Mouse (Mus musculus) embryonic facial prominence, embryonic 14.5 days (tissue): ENCODE data around the gene Fem1a. TPM values are rescaled to one million over a fixed set of nuclear protein-coding genes. Genes with fewer than 3 reads are reported as not detected.
A peak's percentile ranks its signal among the peaks of the same experiment; 100 is the strongest.

ENCODE experiments used
- ATAC-seq: fragments of 200-750 bp; cut with Nextera tagmentation; 2 replicates; pipeline ENCODE4 v1.8.0; 2017; ENCODE audit warnings: low read depth, moderate number of reproducible peaks, moderate TSS enrichment
- DNase-seq: peaks from one replicate; pipeline ENCODE4 v3.0.0-alpha.2; 2015; ENCODE audit warnings: low spot score
- H3K27ac ChIP-seq: fragments of 300-500 bp; sonication (generic); replicated peaks from 2 replicates; pipeline ENCODE4 v1.5.1; 2014; ENCODE audit warnings: low read depth, mild to moderate bottlenecking, low read length, moderate library complexity
- H3K27me3 ChIP-seq: fragments of 300-500 bp; sonication (generic); replicated peaks from 2 replicates; pipeline ENCODE4 v1.6.1; 2014; ENCODE audit warnings: low read length; ENCODE audit not compliant: control insufficient read depth, insufficient read depth
- H3K36me3 ChIP-seq: fragments of 300-500 bp; sonication (generic); 2 replicates; pipeline ENCODE4 v1.6.1; 2014; ENCODE audit warnings: low read length, mixed read lengths; ENCODE audit not compliant: control insufficient read depth, insufficient read depth
- H3K4me1 ChIP-seq: fragments of 300-500 bp; sonication (generic); 2 replicates; pipeline ENCODE4 v1.6.1; 2014; ENCODE audit warnings: antibody characterized with exemption, low read length; ENCODE audit not compliant: control insufficient read depth, insufficient read depth
- H3K4me2 ChIP-seq: fragments of 300-500 bp; sonication (generic); 2 replicates; pipeline ENCODE4 v1.6.1; 2014; ENCODE audit warnings: low read depth, mild to moderate bottlenecking, low read length, moderate library complexity, mixed read lengths
- H3K4me3 ChIP-seq: fragments of 300-500 bp; sonication (generic); 2 replicates; pipeline ENCODE4 v1.5.1; 2014; ENCODE audit warnings: low read depth, mild to moderate bottlenecking, low read length
- H3K9ac ChIP-seq: fragments of 300-500 bp; sonication (generic); 2 replicates; pipeline ENCODE4 v1.6.1; 2014; ENCODE audit warnings: low read depth, mild to moderate bottlenecking, low read length, moderate library complexity, mixed read lengths
- H3K9me3 ChIP-seq: fragments of 300-500 bp; sonication (generic); 2 replicates; pipeline ENCODE4 v1.6.1; 2016; ENCODE audit warnings: low read length; ENCODE audit not compliant: control insufficient read depth
- WGBS: fragments of 180-500 bp; shearing (Covaris S2); extraction: QIAGEN DNeasy Blood & Tissue Kit; methylation state at CpG from one replicate; pipeline ENCODE4 v1.1.7; 2014; 5-methylcytosine and 5-hydroxymethylcytosine counted together
- polyA plus RNA-seq: library from polyadenylated mRNA; unstranded; fragments of >200 nt; fragmentation: Nextera tagmentation; extraction: Ambion mirVana; gene quantifications from 2 replicates; pipeline ENCODE4 v1.2.1, GENCODE M21; 2014

The Fem1a gene
- polyA plus RNA-seq, 1 experiment from 2014 or later: 20.5 TPM

- Histone ChIP-seq H3K4me1 (0 out of 2 replicates have a peak, but pooled peaks cover 5% of the 10 kb centered on the region), H3K27ac (peak overlapping the region; percentile 91), H3K27me3 (no peaks in the 10 kb centered on the region), H3K9ac (peak overlapping the region; percentile 74; the same call in 1 of the 2 replicates), H3K9me3 (no peaks in the 10 kb centered on the region), H3K4me2 (peak overlapping the region; percentile 73), H3K36me3 (peaks cover 42% of the 10 kb centered on the region), H3K4me3 (peak overlapping the region; percentile 52; the same call in 1 of the 2 replicates)
- WGBS: 47% methylated on average over 2 of the region's 2 CpGs
- ATAC-seq: no peak
- no peak for DNase-seq
Observed at GRCm38 (mm10) chr17:56277567-56277893, 20.9 kb downstream of the Fem1a start.

GRCm38 (mm10) chr17:56278340-56278739 lies 21.7 kb downstream of the Fem1a start:
- 92% methylated on average over 5 of the region's 5 CpGs for WGBS
- DNase-seq (no peak), ATAC-seq (no peak)
- Histone ChIP-seq H3K36me3 (peaks cover 49% of the 10 kb centered on the region), H3K9me3 (no peaks in the 10 kb centered on the region), H3K27me3 (no peaks in the 10 kb centered on the region), H3K4me1 (0 out of 2 replicates have a peak, but pooled peaks cover 5% of the 10 kb centered on the region), H3K27ac (no peak overlapping the region; the same call in 1 of the 2 replicates), H3K4me3 (no peak overlapping the region), H3K4me2 (no peak overlapping the region), H3K9ac (no peak overlapping the region)

- ATAC-seq (no peak), DNase-seq (no peak)
- Histone ChIP-seq H3K36me3 (peaks cover 62% of the 10 kb centered on the region), H3K9ac (no peak overlapping the region), H3K4me3 (no peak overlapping the region), H3K27ac (no peak overlapping the region), H3K9me3 (no peaks in the 10 kb centered on the region), H3K27me3 (no peaks in the 10 kb centered on the region), H3K4me2 (no peak overlapping the region), H3K4me1 (0 out of 2 replicates have a peak, but pooled peaks cover 5% of the 10 kb centered on the region)
- 82% methylated on average over 10 of the region's 12 CpGs for WGBS
Observed at GRCm38 (mm10) chr17:56279481-56280155, 23.0 kb downstream of the Fem1a start.

- Histone ChIP-seq H3K4me2 (no peak overlapping the region), H3K36me3 (peaks cover 78% of the 10 kb centered on the region), H3K9me3 (no peaks in the 10 kb centered on the region), H3K27ac (no peak overlapping the region), H3K4me1 (0 out of 2 replicates have a peak, but pooled peaks cover 5% of the 10 kb centered on the region), H3K4me3 (no peak overlapping the region), H3K27me3 (no peaks in the 10 kb centered on the region), H3K9ac (no peak overlapping the region)
- ATAC-seq: no peak
- DNase-seq: no peak
- WGBS: 88% methylated on average over 12 of the region's 12 CpGs
Observed at GRCm38 (mm10) chr17:56281193-56281592, 24.6 kb downstream of the Fem1a start.

GRCm38 (mm10) chr17:56282802-56283201 lies 26.2 kb downstream of the Fem1a start:
- Histone ChIP-seq H3K4me1 (peaks cover 3% of the 10 kb centered on the region; the same call in 1 of the 2 replicates), H3K36me3 (peaks cover 87% of the 10 kb centered on the region), H3K27me3 (no peaks in the 10 kb centered on the region), H3K4me2 (no peak overlapping the region), H3K9me3 (no peaks in the 10 kb centered on the region), H3K4me3 (no peak overlapping the region), H3K9ac (no peak overlapping the region), H3K27ac (no peak overlapping the region)
- ATAC-seq: no peak
- no peak for DNase-seq
- WGBS: 74% methylated on average over 4 of the region's 4 CpGs

GRCm38 (mm10) chr17:56283316-56283715 lies 26.7 kb downstream of the Fem1a start:
- H3K9me3 ChIP-seq: no peaks in the 10 kb centered on the region
- no peak overlapping the region for H3K9ac ChIP-seq
- ATAC-seq (no peak), DNase-seq (no peak)
- 94% methylated on average over 8 of the region's 8 CpGs for WGBS
- H3K27me3 ChIP-seq: no peaks in the 10 kb centered on the region
- no peak overlapping the region for H3K27ac ChIP-seq
- H3K4me2 ChIP-seq: no peak overlapping the region
- H3K4me3 ChIP-seq: no peak overlapping the region
- peaks cover 82% of the 10 kb centered on the region for H3K36me3 ChIP-seq
- peaks cover 7% of the 10 kb centered on the region; the same call in 1 of the 2 replicates for H3K4me1 ChIP-seq

GRCm38 (mm10) chr17:56285995-56286394 lies 29.4 kb downstream of the Fem1a start:
- H3K27me3 ChIP-seq: no peaks in the 10 kb centered on the region
- H3K9me3 ChIP-seq: no peaks in the 10 kb centered on the region
- no peak overlapping the region for H3K4me3 ChIP-seq
- H3K4me1 ChIP-seq: peaks cover 21% of the 10 kb centered on the region
- H3K4me2 ChIP-seq: no peak overlapping the region
- no peak overlapping the region for H3K9ac ChIP-seq
- ATAC-seq (no peak), DNase-seq (no peak)
- 94% methylated on average over 11 of the region's 11 CpGs for WGBS
- peaks cover 58% of the 10 kb centered on the region for H3K36me3 ChIP-seq
- no peak overlapping the region for H3K27ac ChIP-seq

- Histone ChIP-seq H3K27me3 (no peaks in the 10 kb centered on the region), H3K9ac (peak overlapping the region; percentile 34; the same call in 1 of the 2 replicates), H3K36me3 (peaks cover 43% of the 10 kb centered on the region), H3K4me3 (0 out of 2 replicates have a peak overlapping the region, but pooled peaks have one; percentile 10), H3K27ac (peak overlapping the region; percentile 56), H3K4me2 (peak overlapping the region; percentile 29; the same call in 1 of the 2 replicates), H3K9me3 (no peaks in the 10 kb centered on the region), H3K4me1 (peaks cover 28% of the 10 kb centered on the region)
- ATAC-seq (no peak), DNase-seq (peak; percentile 55)
- WGBS: 68% methylated on average over 3 of the region's 3 CpGs
Observed at GRCm38 (mm10) chr17:56287830-56288229, 31.2 kb downstream of the Fem1a start.

- ATAC-seq (no peak), DNase-seq (no peak)
- peak overlapping the region; percentile 97 for H3K27ac ChIP-seq
- no peaks in the 10 kb centered on the region for H3K27me3 ChIP-seq
- no peaks in the 10 kb centered on the region for H3K9me3 ChIP-seq
- H3K4me2 ChIP-seq: peak overlapping the region; percentile 58
- H3K36me3 ChIP-seq: peaks cover 34% of the 10 kb centered on the region
- peak overlapping the region; percentile 70 for H3K9ac ChIP-seq
- peak overlapping the region; percentile 58 for H3K4me3 ChIP-seq
- H3K4me1 ChIP-seq: peaks cover 28% of the 10 kb centered on the region
- 22% methylated on average over 3 of the region's 3 CpGs for WGBS
Observed at GRCm38 (mm10) chr17:56288866-56289265, 32.3 kb downstream of the Fem1a start.
